8 mouse cellular contexts compared by ENCODE assay signal in genomic region chr10:91546140-91546539, GRCm38 (mm10).
DNase-seq lines count a peak whose midpoint lies in the region; ATAC-seq lines count a peak whose summit lies in the region.

No protein-coding gene starts in this region.

- peak; percentile 2 to 16 for DNase-seq in heart, postnatal 14 days
- DNase-seq in brain, adult 2 months (ENCODE audit: low read depth, low spot score) = peak; percentile 82
- peak; percentile 39 for DNase-seq in forebrain, embryonic 10.5 days (ENCODE audit: extremely low spot score, low spot score)
- peak; percentile 17 for DNase-seq in kidney, adult 9 months
- peak; percentile 36 for DNase-seq in limb, embryonic 10.5 days (ENCODE audit: low spot score)
- DNase-seq in right cerebral cortex, adult 18-20 months = peak; percentile 58
- no peak for DNase-seq in thymus, postnatal 4 days

- H3K27ac ChIP-seq in heart, embryonic 11.5 days (ENCODE audit: low read depth, low read length) = no peak overlapping the region
- H3K27ac ChIP-seq in forebrain, embryonic 10.5 days = no peak overlapping the region
- H3K27ac ChIP-seq in limb, embryonic 10.5 days = no peak overlapping the region

- no peak overlapping the region for H3K9ac ChIP-seq in heart, embryonic 11.5 days (ENCODE audit: low read depth, low read length)

- H3K36me3 ChIP-seq in heart, embryonic 11.5 days (ENCODE audit: control insufficient read depth, insufficient read depth, low read length) = no peaks in the 10 kb centered on the region
- H3K36me3 ChIP-seq in forebrain, embryonic 10.5 days (replicated peaks) = no peaks in the 10 kb centered on the region
- no peaks in the 10 kb centered on the region for H3K36me3 ChIP-seq in limb, embryonic 10.5 days

- 56% methylated on average over 9 of the region's 9 CpGs for WGBS in heart, embryonic 11.5 days (ENCODE audit: insufficient replicate concordance)
- WGBS in forebrain, embryonic 10.5 days = 67% methylated on average over 9 of the region's 9 CpGs
- WGBS in limb, embryonic 10.5 days = 71% methylated on average over 9 of the region's 9 CpGs

- no peaks in the 10 kb centered on the region for H3K9me3 ChIP-seq in heart, embryonic 11.5 days (replicated peaks; ENCODE audit: control insufficient read depth, low read length)
- no peaks in the 10 kb centered on the region for H3K9me3 ChIP-seq in forebrain, embryonic 10.5 days
- no peaks in the 10 kb centered on the region for H3K9me3 ChIP-seq in limb, embryonic 10.5 days (replicated peaks)

- no peak overlapping the region for H3K4me2 ChIP-seq in heart, embryonic 11.5 days

- no peak for ATAC-seq in heart, embryonic 11.5 days (replicated peaks; ENCODE audit: insufficient number of reproducible peaks, low FRiP score, low TSS enrichment)

- intact Hi-C loops in heart, postnatal 14 days (cut with DNase I) = loop anchor here (10.0 kb wide), 2 partner anchors 251 to 1109 kb away; no protein-coding TSS in a partner anchor

- H3K4me3 ChIP-seq in heart, embryonic 11.5 days (ENCODE audit: low read depth, low read length) = no peak overlapping the region
- no peak overlapping the region for H3K4me3 ChIP-seq in forebrain, embryonic 10.5 days
- no peak overlapping the region for H3K4me3 ChIP-seq in limb, embryonic 10.5 days

- H3K27me3 ChIP-seq in heart, embryonic 11.5 days (ENCODE audit: control insufficient read depth, insufficient read depth, low read length) = peaks cover 23% of the 10 kb centered on the region
- no peaks in the 10 kb centered on the region for H3K27me3 ChIP-seq in forebrain, embryonic 10.5 days (ENCODE audit: poor library complexity, severe bottlenecking)
- 0 out of 2 replicates have a peak, but pooled peaks cover 5% of the 10 kb centered on the region for H3K27me3 ChIP-seq in limb, embryonic 10.5 days (ENCODE audit: low read depth, poor library complexity, severe bottlenecking)

- peaks cover 5% of the 10 kb centered on the region; the same call in 1 of the 2 replicates for H3K4me1 ChIP-seq in heart, embryonic 11.5 days (ENCODE audit: control insufficient read depth, insufficient read depth, low read length)
- peaks cover 39% of the 10 kb centered on the region for H3K4me1 ChIP-seq in forebrain, embryonic 10.5 days
- no peaks in the 10 kb centered on the region for H3K4me1 ChIP-seq in limb, embryonic 10.5 days
